Mouse (Mus musculus) cortical plate, adult 2 months (tissue): ENCODE measurements around the gene Stc2.

Experiments used
- CTCF ChIP-seq: fragments of 200-500 bp; IDR thresholded peaks from 2 replicates; pipeline ENCODE4 v1.5.1; 2011; ENCODE audit warnings: mild to moderate bottlenecking, control low read depth, low read length; ENCODE audit not compliant: insufficient read depth; ENCODE audit errors: extremely low read depth
- POLR2A ChIP-seq: fragments of 200-500 bp; IDR thresholded peaks from 2 replicates; pipeline ENCODE4 v1.6.1; 2011; ENCODE audit warnings: mild to moderate bottlenecking, low read length, control low read depth; ENCODE audit not compliant: insufficient read depth; ENCODE audit errors: extremely low read depth

DNA sequence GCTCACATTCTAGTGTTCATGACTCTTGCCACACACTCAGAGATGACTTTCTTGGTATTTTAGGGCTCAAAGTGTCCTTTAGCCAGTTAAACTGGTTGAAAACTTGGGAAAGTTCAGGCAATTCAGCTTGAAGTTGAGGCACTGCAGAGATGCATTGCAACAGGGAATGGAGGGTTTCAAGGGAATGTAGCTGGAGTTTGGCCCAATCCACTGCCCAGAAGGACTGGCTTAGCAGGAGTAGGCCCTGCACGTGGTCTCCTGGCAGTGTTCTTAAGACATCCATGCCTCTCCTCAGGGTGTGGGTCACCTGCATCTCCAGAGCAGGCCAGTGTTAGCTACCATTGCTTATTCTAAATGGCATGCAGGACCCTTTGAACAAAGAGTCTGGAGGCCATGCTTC, 7.0 kb downstream of the Stc2 start:
- TF ChIP-seq POLR2A (no peak), CTCF (no peak)
